Mouse (Mus musculus) mouse embryonic stem cell (cell line): ENCODE data around the gene Vmn1r14.
"Not testable (repeated sequence)": the region's sequence is repeated elsewhere in the genome, so short reads cannot be mapped to it uniquely, and the experiment has no call there.

Experiments
- in situ Hi-C, 2 experiments: fragments of 300-500 bp; cut with MboI; formaldehyde crosslinking; loops; 1 replicate in 1 of 2; 3 replicates in 1 of 2; pipeline ENCODE4 v1.14.3; 2019 to 2020; ENCODE audit warnings: low sequenced_read_pairs in 2 of 2, low pct_unique_long_range_greater_than_20kb in 1 of 2, mixed read lengths in 1 of 2; ENCODE audit not compliant: unreplicated experiment in 1 of 2

Vmn1r14 gene

DNA sequence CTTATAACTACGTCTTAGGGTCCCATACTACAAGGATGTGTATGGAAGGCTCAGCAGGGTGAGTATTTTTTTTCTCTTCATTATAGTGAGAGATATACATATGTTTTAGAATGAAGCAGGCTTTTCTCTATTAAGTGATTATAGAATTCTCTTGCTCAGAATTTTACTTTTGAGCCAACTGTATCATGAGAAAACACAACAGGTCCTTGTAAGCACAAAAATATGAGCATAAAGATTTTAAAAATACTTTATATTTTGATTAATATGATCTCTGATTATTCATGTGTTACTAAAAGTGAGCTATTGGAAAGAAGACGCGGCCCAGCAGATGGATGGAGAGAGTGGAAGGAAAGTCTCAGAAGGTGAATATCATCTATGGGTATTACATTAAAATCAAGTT is at the start of gene Vmn1r14:
Vmn1r14 (plus strand) TSS at position 301 of the 400 bp plus-strand sequence.
- in situ Hi-C loops: no loop called here

GRCm38 (mm10) chr6:57190016-57190415 is 41.5 kb upstream of the Vmn1r14 start:
- in situ Hi-C loops: not testable (repeated sequence)

DNA sequence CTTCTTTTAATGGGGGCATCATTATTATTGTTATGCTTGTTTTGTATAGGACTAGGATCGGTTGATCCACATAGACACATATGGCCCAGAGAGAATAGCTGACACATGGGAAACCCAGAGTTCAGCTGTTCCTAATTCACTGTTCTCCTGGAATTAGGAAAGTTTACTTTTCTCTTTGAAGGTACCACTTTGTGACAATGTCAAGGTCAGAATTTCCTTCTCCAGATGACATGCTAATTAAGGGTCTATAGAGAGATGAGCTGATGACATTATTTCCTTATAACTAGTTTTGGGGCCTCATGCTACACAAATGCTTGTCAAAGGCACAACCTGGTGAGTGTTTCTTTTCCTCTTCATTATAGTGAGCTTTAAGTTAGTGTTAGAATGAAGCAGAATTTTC is 28.5 kb upstream of the Vmn1r14 start, which contains the start of gene Vmn1r13:
Vmn1r13 (plus strand) TSS at position 301 of the 400 bp plus-strand sequence.
- in situ Hi-C loops: not testable (repeated sequence)

GRCm38 (mm10) chr6:57257652-57258051 is 26.2 kb downstream of the Vmn1r14 start, which contains the start of gene Vmn1r15:
Gene Vmn1r15 (plus strand): TSS chr6:57257952.
- in situ Hi-C loops: no loop called here

DNA sequence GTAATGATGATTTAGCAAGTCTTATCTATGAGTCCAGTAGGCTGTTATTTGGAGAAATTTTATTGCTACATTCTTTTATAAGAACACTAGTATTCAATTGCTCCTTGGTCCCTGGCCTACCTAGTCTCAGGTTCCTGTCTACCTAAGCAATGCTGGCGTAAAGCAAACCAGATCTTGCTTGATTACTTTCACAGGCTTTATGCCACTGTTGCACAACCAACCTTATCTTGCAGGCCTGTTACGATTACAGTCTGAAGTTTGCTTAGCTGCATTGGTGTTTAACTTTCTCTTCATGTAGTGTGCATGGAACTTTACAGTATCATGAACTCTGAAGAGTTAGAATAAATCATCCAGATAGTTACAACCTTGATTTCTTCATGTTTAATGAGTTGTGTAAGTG is 29.5 kb downstream of the Vmn1r14 start:
- in situ Hi-C loops: no loop called here

DNA sequence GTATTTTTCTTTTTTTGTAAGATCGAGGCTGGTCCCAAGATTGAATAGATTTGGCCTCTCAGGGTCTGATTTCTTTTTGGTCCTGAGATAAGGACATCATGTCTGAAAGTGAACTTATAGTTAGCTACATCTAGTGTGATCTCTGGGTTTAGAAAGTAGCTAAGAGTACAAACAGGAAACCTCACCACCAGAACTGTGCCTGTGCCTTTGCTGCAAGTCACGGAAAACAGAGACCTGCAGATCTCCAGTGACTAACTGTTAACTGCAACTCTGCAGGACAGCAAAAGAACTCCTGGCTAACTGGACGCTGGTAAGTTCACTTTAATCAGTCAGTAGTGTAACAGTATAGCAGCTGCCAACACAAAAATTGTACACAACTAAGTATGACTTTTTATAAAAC is 40.4 kb downstream of the Vmn1r14 start:
- in situ Hi-C loops: no loop called here

DNA sequence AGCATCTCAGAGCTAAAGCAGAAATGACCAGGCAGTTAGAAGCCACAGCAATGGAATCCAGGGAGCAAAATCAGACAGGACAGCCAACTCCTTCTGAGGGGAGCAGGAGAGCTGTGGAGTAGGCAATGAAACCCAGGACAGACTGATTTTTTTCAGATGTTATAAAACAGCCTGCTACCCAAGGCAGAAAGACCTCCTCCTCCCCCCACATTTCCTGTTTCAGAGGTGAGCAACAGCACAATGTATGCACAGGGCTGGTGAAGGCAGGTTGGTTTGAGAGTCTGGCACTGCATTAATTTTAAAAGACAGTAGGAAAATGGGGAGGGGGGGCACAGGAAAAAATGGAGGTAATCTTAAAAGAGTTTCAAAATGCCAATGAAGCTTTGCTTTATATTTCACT is 41.0 kb downstream of the Vmn1r14 start:
- in situ Hi-C loops: no loop called here

GRCm38 (mm10) chr6:57278952-57279351 is 47.5 kb downstream of the Vmn1r14 start:
- in situ Hi-C loops: no loop called here
